Comparison of ENCODE assay signal across 7 mouse cellular contexts in the genomic region with DNA sequence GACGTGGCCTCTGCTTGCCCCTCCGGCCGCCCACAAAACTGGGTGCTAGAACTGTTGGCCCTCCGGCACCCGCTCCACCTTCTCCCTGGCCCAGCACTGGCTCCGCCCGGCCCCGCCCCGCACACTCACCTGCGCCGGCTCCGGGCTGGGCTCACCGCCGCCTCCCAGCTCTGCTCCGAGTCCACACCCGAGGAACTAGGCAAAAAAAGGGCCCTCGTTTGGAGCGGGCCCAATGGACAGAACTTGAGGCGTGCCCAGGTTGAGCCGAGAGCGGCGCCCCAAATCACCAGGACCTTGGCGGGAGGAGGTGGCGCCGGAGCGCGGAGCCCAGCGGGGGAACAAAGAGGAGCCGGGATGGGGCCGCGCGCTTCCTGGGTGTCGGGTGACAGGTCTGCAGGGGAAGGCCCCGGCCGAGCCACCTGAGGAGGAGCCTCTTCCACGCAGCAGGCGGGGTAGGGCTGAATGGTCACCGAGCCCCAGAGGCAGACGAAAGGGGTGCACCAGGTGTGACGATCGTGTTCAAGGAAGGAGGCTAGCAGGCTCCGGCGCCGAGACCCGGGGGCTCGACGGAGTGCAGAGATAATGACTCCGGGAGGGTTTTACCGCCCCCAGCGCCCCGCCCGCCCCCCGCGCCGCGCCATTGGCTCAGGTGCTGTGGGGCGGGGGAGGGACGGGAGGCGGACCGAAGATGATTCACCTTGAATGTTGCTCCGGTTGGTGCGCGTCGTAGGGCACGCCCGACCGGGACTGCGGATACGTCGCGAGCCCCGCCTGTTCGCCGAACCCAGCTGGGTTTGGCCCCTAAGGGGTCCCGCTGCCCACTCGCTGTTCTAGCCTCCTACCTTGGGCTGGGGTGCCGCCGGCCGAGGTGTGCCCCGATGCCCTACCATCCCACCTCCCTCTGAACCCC.
DNase-seq lines count a peak whose midpoint lies in the region; ATAC-seq lines count a peak whose summit lies in the region.

No protein-coding gene starts in this region.

- no peak overlapping the region for H3K27ac ChIP-seq in forebrain, embryonic 14.5 days (ENCODE audit: low read depth, low read length)

- H3K4me2 ChIP-seq in forebrain, embryonic 14.5 days (ENCODE audit: low read length), result peak overlapping the region; percentile 36

- no peak overlapping the region for H3K9ac ChIP-seq in forebrain, embryonic 14.5 days (ENCODE audit: low read length)

- H3K4me1 ChIP-seq in forebrain, embryonic 14.5 days (ENCODE audit: control insufficient read depth, insufficient read depth, low read length), result peaks cover 7% of the 10 kb centered on the region; the same call in 1 of the 2 replicates

- peak; percentile 82 for DNase-seq in CD4-positive, CD25-positive, alpha-beta regulatory T cell, adult 2 months (ENCODE audit: low read depth, low spot score)
- DNase-seq in Muller cell, postnatal 12 days (ENCODE audit: inconsistent ontology term), result peak; percentile 17
- no peak for DNase-seq in forebrain, embryonic 14.5 days (ENCODE audit: low spot score)
- DNase-seq in kidney, postnatal 36 days, result peak; percentile 48 to 78
- peak; percentile 18 to 29 for DNase-seq in thymus, adult 18-20 months
- DNase-seq in right cerebral cortex, postnatal 10 days (ENCODE audit: low spot score in 2 of 2), result no peak

- ATAC-seq in forebrain, embryonic 14.5 days, result no peak; the same call in 1 of the 2 replicates
- 0 out of 2 replicates have a peak, but pooled peaks have one; percentile 20 for ATAC-seq in megakaryocyte-erythroid progenitor cell, adult 5-6 weeks (replicated peaks; ENCODE audit: low FRiP score, low TSS enrichment, poor library complexity, severe bottlenecking)

- under 1% methylated on average over 77 of the region's 80 CpGs for WGBS in forebrain, embryonic 14.5 days

- peaks cover 1% of the 10 kb centered on the region; the same call in 1 of the 2 replicates for H3K9me3 ChIP-seq in forebrain, embryonic 14.5 days (replicated peaks; ENCODE audit: control insufficient read depth, low read length)

- H3K27me3 ChIP-seq in forebrain, embryonic 14.5 days (replicated peaks; ENCODE audit: control insufficient read depth, insufficient read depth, low read length), result peaks cover 89% of the 10 kb centered on the region

- no peaks in the 10 kb centered on the region for H3K36me3 ChIP-seq in forebrain, embryonic 14.5 days (ENCODE audit: control insufficient read depth, insufficient read depth, low read length)

- H3K4me3 ChIP-seq in forebrain, embryonic 14.5 days (ENCODE audit: low read depth, low read length), result peak overlapping the region; percentile 19

Comparison
In these comparisons a context has a peak if more than half of its experiments do, and no peak if none do; other contexts are left out.
1. DNase-seq: peak in CD4-positive, CD25-positive, alpha-beta regulatory T cell, adult 2 months (single experiment), Muller cell, postnatal 12 days (single experiment), kidney, postnatal 36 days (2 of 2) and thymus, adult 18-20 months (2 of 2); none in forebrain, embryonic 14.5 days (single experiment) and right cerebral cortex, postnatal 10 days (0 of 2).